ENCODE assay signal across 29 mouse cellular contexts in genomic region chr13:80880756-80881155, GRCm38 (mm10). TPM values are rescaled to one million over a fixed set of nuclear protein-coding genes. Genes with fewer than 3 reads are reported as not detected.
DNase-seq lines count a peak whose midpoint lies in the region; ATAC-seq and TF ChIP-seq lines count a peak whose summit lies in the region.
"Had no signal": no experiment of that assay in that cellular context is flagged by ENCODE, and none has a peak within 500 bp of the region (broad histone marks: within the 10 kb centered on the region; RNA-seq: fewer than 3 reads in every experiment).

No protein-coding gene starts in this region.

- TF ChIP-seq EP300 in stomach, postnatal 0 days (optimal IDR thresholded peaks at IDR 0.05) = no peak

- H3K4me1 ChIP-seq in stomach, postnatal 0 days (replicated peaks; ENCODE audit: control insufficient read depth, insufficient read depth) = no peaks in the 10 kb centered on the region
- H3K4me1 ChIP-seq: embryonic facial prominence, embryonic 10.5 days; intestine, embryonic 15.5 days; limb, embryonic 12.5 days had no signal

- no peak overlapping the region for H3K4me2 ChIP-seq in stomach, postnatal 0 days (replicated peaks; ENCODE audit: low read depth)
- H3K4me2 ChIP-seq: forebrain, embryonic 15.5 days; hindbrain, embryonic 15.5 days; intestine, embryonic 15.5 days; limb, embryonic 12.5 days; liver, embryonic 11.5 days; neural tube, embryonic 13.5 days had no signal

- TF ChIP-seq CTCF in stomach, postnatal 0 days (IDR thresholded peaks at IDR 0.05; ENCODE audit: low read depth) = no peak

- no peaks in the 10 kb centered on the region for H3K9me3 ChIP-seq in stomach, postnatal 0 days (ENCODE audit: control insufficient read depth, low read length)
- H3K9me3 ChIP-seq: embryonic facial prominence, embryonic 10.5 days; forebrain, embryonic 15.5 days; hindbrain, embryonic 15.5 days; intestine, embryonic 15.5 days; limb, embryonic 12.5 days; midbrain, embryonic 10.5 days; neural tube, embryonic 13.5 days had no signal

- no peak overlapping the region for H3K9ac ChIP-seq in stomach, postnatal 0 days (ENCODE audit: low read length)
- H3K9ac ChIP-seq: forebrain, embryonic 15.5 days; hindbrain, embryonic 15.5 days; intestine, embryonic 15.5 days; limb, embryonic 12.5 days; liver, postnatal 0 days; neural tube, embryonic 13.5 days had no signal

- ATAC-seq in stomach, postnatal 0 days (ENCODE audit: low FRiP score, low TSS enrichment) = no peak
- ATAC-seq: CD4-positive, CD25-positive, alpha-beta regulatory T cell, adult 4 months; forebrain, embryonic 15.5 days; intestine, embryonic 15.5 days; liver, postnatal 0 days; lung, postnatal 0 days; midbrain, embryonic 16.5 days had no signal

- H3K27me3 ChIP-seq in stomach, postnatal 0 days (ENCODE audit: control insufficient read depth, insufficient read depth, low read length) = no peaks in the 10 kb centered on the region
- H3K27me3 ChIP-seq: forebrain, embryonic 15.5 days; hindbrain, embryonic 15.5 days; intestine, embryonic 15.5 days; limb, embryonic 12.5 days; neural tube, embryonic 13.5 days had no signal

- H3K36me3 ChIP-seq in stomach, postnatal 0 days (ENCODE audit: control insufficient read depth, insufficient read depth, low read length) = no peaks in the 10 kb centered on the region
- H3K36me3 ChIP-seq: embryonic facial prominence, embryonic 10.5 days; forebrain, embryonic 15.5 days; hindbrain, embryonic 15.5 days; intestine, embryonic 15.5 days; limb, embryonic 12.5 days; midbrain, embryonic 10.5 days; neural tube, embryonic 13.5 days had no signal

- 81% methylated on average over 4 of the region's 4 CpGs for WGBS in stomach, postnatal 0 days

- no peak overlapping the region for H3K4me3 ChIP-seq in stomach, postnatal 0 days (ENCODE audit: low read depth, low read length)
- H3K4me3 ChIP-seq: embryonic facial prominence, embryonic 10.5 days; forebrain, embryonic 15.5 days; gastrocnemius, adult 2 months; hindbrain, embryonic 15.5 days; intestine, embryonic 15.5 days; left cerebral cortex, adult 2 months; limb, embryonic 12.5 days; midbrain, embryonic 10.5 days; myocyte; neural tube, embryonic 13.5 days had no signal

- no peak overlapping the region for H3K27ac ChIP-seq in stomach, postnatal 0 days (replicated peaks)
- H3K27ac ChIP-seq: embryonic facial prominence, embryonic 10.5 days; forebrain, embryonic 15.5 days; gastrocnemius, adult 2 months; hindbrain, embryonic 15.5 days; intestine, embryonic 15.5 days; left cerebral cortex, adult 2 months; limb, embryonic 12.5 days; midbrain, embryonic 10.5 days; neural tube, embryonic 13.5 days had no signal

- peak; percentile 28 for DNase-seq in layer of hippocampus, adult 11-12 months (ENCODE audit: low spot score)
- no peak for DNase-seq in layer of hippocampus, adult 9-10 months (ENCODE audit: low spot score)
- DNase-seq in brain, adult 2 months (ENCODE audit: low read depth, low spot score) = peak; percentile 84
- peak; percentile 4 to 29 for DNase-seq in layer of hippocampus, postnatal 14 days (ENCODE audit: low spot score in 2 of 2)
- peak; percentile 26 for DNase-seq in right cerebral cortex, postnatal 25 days
- DNase-seq in thymus, postnatal 0 days (ENCODE audit: low spot score) = no peak
- no peak for DNase-seq in stomach, postnatal 0 days (ENCODE audit: low spot score)
- DNase-seq: adrenal gland, postnatal 36 days; cerebellum, adult 11 months; cerebellum, postnatal 10 days; gastrocnemius, adult 2 months; heart, postnatal 4 days; kidney, adult 8-10 months; kidney, postnatal 10 days; liver, postnatal 0 days; thymus, adult 18-20 months had no signal

RNA-seq across cellular contexts. Expression of gene Arrdc3, which starts 2.4 kb away (rescaled TPM):
- total RNA-seq in layer of hippocampus, postnatal 14 days (2021) = 10 to 100 TPM; 35.7 to 39.1 TPM
- polyA plus RNA-seq in thymus, postnatal 0 days (2015; fragmentation: Nextera tagmentation; extraction: Ambion mirVana) = 14.8 and 21.3 TPM in 2 replicates
- 22.1 and 23.4 TPM in 2 replicates for polyA plus RNA-seq in stomach, postnatal 0 days (2015; fragmentation: Nextera tagmentation; extraction: Ambion mirVana)

Comparison
In these comparisons a context has a peak if more than half of its experiments do, and no peak if none do; other contexts are left out.
1. DNase-seq: peak in layer of hippocampus, adult 11-12 months (single experiment), brain, adult 2 months (single experiment), layer of hippocampus, postnatal 14 days (2 of 2) and right cerebral cortex, postnatal 25 days (single experiment); none in layer of hippocampus, adult 9-10 months (single experiment), thymus, postnatal 0 days (single experiment) and stomach, postnatal 0 days (single experiment).